Mouse (Mus musculus): ENCODE measurements around the gene Mageb16. TPM values are rescaled to one million over a fixed set of nuclear protein-coding genes. Genes with fewer than 3 reads are reported as not detected.

Gene Mageb16
- not detected for polyA plus RNA-seq (2012; fragmentation: generic; extraction: Trizol)
- long read RNA-seq, experiment 1: 0 reads
- long read RNA-seq, experiment 2: 0 reads

DNA sequence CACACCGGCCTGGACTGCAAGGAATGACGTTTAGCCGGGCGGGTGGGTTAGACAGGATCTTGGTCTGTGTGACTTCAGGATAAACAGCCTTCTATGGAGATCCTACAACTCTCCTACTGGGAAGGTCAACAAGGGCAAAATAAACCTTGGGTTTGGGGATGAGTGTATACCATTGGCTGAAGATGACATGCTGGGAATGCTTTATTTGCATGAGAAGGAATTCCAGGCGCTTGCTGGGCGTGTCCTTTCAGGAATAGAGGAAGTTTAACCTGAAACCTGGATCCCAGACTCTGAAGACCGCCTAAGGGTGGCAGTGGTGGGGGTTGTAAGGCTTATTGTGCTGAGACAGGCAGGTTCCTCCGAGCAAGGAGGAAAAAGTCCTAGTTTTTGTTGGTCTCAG is at the start of gene Mageb16:
TSS of gene Mageb16 (minus strand) at position 25 of the 400 bp plus-strand sequence.
- Histone ChIP-seq H3K27me3 (ENCODE audit: control insufficient read depth, insufficient read depth, insufficient read length) (no peaks in the 10 kb centered on the region), H3K79me3 (ENCODE audit: low read depth) (no peaks in the 10 kb centered on the region), H3ac (ENCODE audit: control insufficient read depth, insufficient read length, low read depth) (no peak within 1 kb of the TSS), H3K36me3 (ENCODE audit: control insufficient read depth, insufficient read depth) (no peaks in the 10 kb centered on the region), H3K79me2 (ENCODE audit: control insufficient read depth, insufficient read depth) (no peaks in the 10 kb centered on the region), H3K4me3 (ENCODE audit: insufficient read depth, poor library complexity, severe bottlenecking) (no peak within 1 kb of the TSS)
- no peak for TF ChIP-seq CTCF (IDR thresholded peaks at IDR 0.05; ENCODE audit: control insufficient read depth, insufficient read depth, insufficient read length)
- TF ChIP-seq FOSL1 (IDR thresholded peaks at IDR 0.05; ENCODE audit: insufficient read depth, low read length, poor library complexity, severe bottlenecking): no peak
- no peak for TF ChIP-seq CEBPB (IDR thresholded peaks at IDR 0.05; ENCODE audit: low read depth)
- TF ChIP-seq MAX (IDR thresholded peaks at IDR 0.05): no peak
- no peak for TF ChIP-seq MYOG (IDR thresholded peaks at IDR 0.05; ENCODE audit: control insufficient read depth, extremely low read depth, insufficient read length)
- TF ChIP-seq USF1 (IDR thresholded peaks at IDR 0.05; ENCODE audit: low read depth): no peak
- no peak for TF ChIP-seq MYOD1 (IDR thresholded peaks at IDR 0.05; ENCODE audit: control insufficient read depth, insufficient read length, low read depth)

DNA sequence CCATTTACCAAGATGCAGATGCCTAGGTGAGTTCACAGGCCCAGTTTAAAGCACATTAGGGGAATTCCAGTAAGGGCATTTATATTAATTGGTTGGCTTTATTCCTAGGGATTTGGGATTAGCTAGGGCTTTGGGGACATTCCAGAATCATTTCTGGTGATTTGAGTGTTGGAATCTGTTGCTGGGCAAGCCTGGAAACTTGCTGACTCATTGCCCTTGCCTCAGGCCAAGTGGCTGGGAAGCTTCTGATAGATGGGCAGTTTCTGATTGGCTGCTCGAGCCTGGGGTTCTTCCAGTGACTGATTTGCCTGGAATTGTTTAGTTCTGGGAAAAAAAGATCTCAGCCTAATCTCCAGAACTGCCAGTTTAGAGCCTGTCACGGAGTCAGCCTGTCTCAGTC is 20.1 kb downstream of the Mageb16 start:
- Histone ChIP-seq H3ac (ENCODE audit: control insufficient read depth, insufficient read length, low read depth) (no peak overlapping the region), H3K36me3 (ENCODE audit: control insufficient read depth, insufficient read depth) (no peaks in the 10 kb centered on the region), H3K4me3 (ENCODE audit: insufficient read depth, poor library complexity, severe bottlenecking) (no peak overlapping the region), H3K27me3 (ENCODE audit: control insufficient read depth, insufficient read depth, insufficient read length) (no peaks in the 10 kb centered on the region), H3K79me3 (ENCODE audit: low read depth) (no peaks in the 10 kb centered on the region), H3K79me2 (ENCODE audit: control insufficient read depth, insufficient read depth) (no peaks in the 10 kb centered on the region)
- TF ChIP-seq MAX (IDR thresholded peaks at IDR 0.05) (no peak), CEBPB (IDR thresholded peaks at IDR 0.05; ENCODE audit: low read depth) (no peak), USF1 (IDR thresholded peaks at IDR 0.05; ENCODE audit: low read depth) (no peak), MYOD1 (IDR thresholded peaks at IDR 0.05; ENCODE audit: control insufficient read depth, insufficient read length, low read depth) (no peak), FOSL1 (IDR thresholded peaks at IDR 0.05; ENCODE audit: insufficient read depth, low read length, poor library complexity, severe bottlenecking) (no peak), CTCF (IDR thresholded peaks at IDR 0.05; ENCODE audit: control insufficient read depth, insufficient read depth, insufficient read length) (no peak)

DNA sequence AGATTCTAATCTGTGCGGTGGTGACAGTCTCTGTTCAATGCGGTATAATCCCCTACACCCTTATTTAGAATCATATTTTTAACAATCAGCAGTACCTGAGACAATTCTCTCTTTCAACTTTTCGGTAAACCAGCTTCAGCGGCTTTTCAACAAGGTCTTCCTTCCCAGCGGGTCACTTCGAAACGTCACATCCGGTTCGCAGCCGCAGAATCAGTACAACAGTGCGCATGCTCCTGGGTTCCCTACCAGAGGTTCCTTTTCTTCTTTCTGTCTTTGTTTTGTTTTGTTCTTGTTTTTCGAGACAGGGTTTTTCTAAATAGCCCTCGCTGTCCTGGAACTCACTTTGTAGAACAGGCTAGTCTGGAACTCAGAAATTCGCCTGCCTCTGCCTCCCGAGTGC is 35.8 kb downstream of the Mageb16 start:
- Histone ChIP-seq H3K79me2 (ENCODE audit: control insufficient read depth, insufficient read depth) (no peaks in the 10 kb centered on the region), H3K4me3 (ENCODE audit: insufficient read depth, poor library complexity, severe bottlenecking) (no peak overlapping the region), H3K79me3 (ENCODE audit: low read depth) (no peaks in the 10 kb centered on the region), H3ac (ENCODE audit: control insufficient read depth, insufficient read length, low read depth) (no peak overlapping the region), H3K27me3 (ENCODE audit: control insufficient read depth, insufficient read depth, insufficient read length) (no peaks in the 10 kb centered on the region), H3K36me3 (ENCODE audit: control insufficient read depth, insufficient read depth) (no peaks in the 10 kb centered on the region)
- no peak for TF ChIP-seq CEBPB (IDR thresholded peaks at IDR 0.05; ENCODE audit: low read depth)
- no peak for TF ChIP-seq CTCF (IDR thresholded peaks at IDR 0.05; ENCODE audit: control insufficient read depth, insufficient read depth, insufficient read length)
- no peak for TF ChIP-seq USF1 (IDR thresholded peaks at IDR 0.05; ENCODE audit: low read depth)
- TF ChIP-seq MAX (IDR thresholded peaks at IDR 0.05): no peak
- no peak for TF ChIP-seq FOSL1 (IDR thresholded peaks at IDR 0.05; ENCODE audit: insufficient read depth, low read length, poor library complexity, severe bottlenecking)
- TF ChIP-seq MYOG (IDR thresholded peaks at IDR 0.05; ENCODE audit: control insufficient read depth, extremely low read depth, insufficient read length): no peak

DNA sequence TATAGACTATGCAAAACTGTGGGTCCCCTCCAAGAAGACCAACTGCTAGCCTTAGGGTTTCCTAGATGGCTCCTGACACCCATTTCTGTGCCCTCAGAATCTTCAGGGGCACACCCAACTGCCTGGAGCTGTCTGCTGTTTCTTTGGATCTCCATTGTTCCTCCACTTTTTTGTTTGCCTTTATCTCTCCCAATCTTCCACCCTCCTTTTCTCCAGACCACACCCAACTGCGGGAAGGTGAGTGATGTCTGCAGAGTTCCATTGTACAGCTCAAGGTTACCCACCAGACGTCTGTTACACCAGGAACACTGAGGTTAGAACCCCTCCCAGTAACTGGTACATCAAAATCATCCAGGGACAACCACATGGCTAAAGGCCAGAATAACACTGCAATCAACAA is 64.8 kb downstream of the Mageb16 start:
- no peak overlapping the region for H3ac ChIP-seq (ENCODE audit: control insufficient read depth, insufficient read length, low read depth)
- H3K36me3 ChIP-seq (ENCODE audit: control insufficient read depth, insufficient read depth): no peaks in the 10 kb centered on the region
- H3K27me3 ChIP-seq (ENCODE audit: control insufficient read depth, insufficient read depth, insufficient read length): no peaks in the 10 kb centered on the region
- TF ChIP-seq MYOG (IDR thresholded peaks at IDR 0.05; ENCODE audit: control insufficient read depth, extremely low read depth, insufficient read length) (no peak), CEBPB (IDR thresholded peaks at IDR 0.05; ENCODE audit: low read depth) (no peak), MYOD1 (IDR thresholded peaks at IDR 0.05; ENCODE audit: control insufficient read depth, insufficient read length, low read depth) (no peak), MAX (IDR thresholded peaks at IDR 0.05) (no peak), FOSL1 (IDR thresholded peaks at IDR 0.05; ENCODE audit: insufficient read depth, low read length, poor library complexity, severe bottlenecking) (no peak), CTCF (IDR thresholded peaks at IDR 0.05; ENCODE audit: control insufficient read depth, insufficient read depth, insufficient read length) (no peak), USF1 (IDR thresholded peaks at IDR 0.05; ENCODE audit: low read depth) (no peak)
- H3K4me3 ChIP-seq (ENCODE audit: insufficient read depth, poor library complexity, severe bottlenecking): no peak overlapping the region
- no peaks in the 10 kb centered on the region for H3K79me2 ChIP-seq (ENCODE audit: control insufficient read depth, insufficient read depth)
- H3K79me3 ChIP-seq (ENCODE audit: low read depth): no peaks in the 10 kb centered on the region

Other genes starting within 250 kb of the Mageb16 start
- gene Gm7173, start 154.2 kb downstream of the Mageb16 start, polyA plus RNA-seq (2012; fragmentation: generic; extraction: Trizol): not detected